Mouse (Mus musculus): Measurements from ENCODE around the gene Pop4.

GRCm38 (mm10) chr7:38259631-38260030 lies 11.6 kb downstream of the Pop4 start:
- no peak for TF ChIP-seq ZNF384 (IDR thresholded peaks at IDR 0.05; ENCODE audit: low read depth, low read length)
- no peak for TF ChIP-seq MAFK (IDR thresholded peaks at IDR 0.05; ENCODE audit: insufficient read depth, low read depth, low read length)

All from ES-E14 (cell line).